Mouse (Mus musculus): ENCODE measurements around the gene Reep3.
"Not testable (repeated sequence)": the region's sequence is repeated elsewhere in the genome, so short reads cannot be mapped to it uniquely, and the experiment has no call there.

The Reep3 gene

DNA sequence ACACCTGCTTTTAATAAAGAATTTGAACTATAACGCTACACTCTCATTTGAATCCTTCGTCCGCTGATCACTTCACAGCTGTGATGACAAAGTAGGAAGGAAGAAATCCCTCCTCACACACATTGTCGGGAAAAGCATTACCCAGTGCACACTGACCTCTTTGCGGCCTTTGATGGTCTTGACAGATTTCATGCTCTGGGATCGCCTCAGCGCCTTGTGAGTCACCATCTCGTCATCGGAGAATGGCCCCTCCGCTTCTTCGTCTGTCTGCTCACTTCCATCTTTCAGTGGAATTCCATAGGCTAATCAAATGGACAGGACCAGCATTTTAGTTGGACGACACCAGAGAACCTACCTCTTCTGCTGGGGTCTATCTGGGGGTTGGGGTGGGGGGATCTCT, 82.0 kb downstream of the Reep3 start:
- Histone ChIP-seq H3K36me3 (ENCODE audit: control insufficient read depth, insufficient read depth, low read length, poor library complexity, severe bottlenecking) (peaks cover 4% of the 10 kb centered on the region), H3K27me3 (ENCODE audit: control insufficient read depth, insufficient read depth, low read length, poor library complexity, severe bottlenecking) (no peaks in the 10 kb centered on the region)
- DNase-seq (ENCODE audit: low read depth, low spot score): no peak

DNA sequence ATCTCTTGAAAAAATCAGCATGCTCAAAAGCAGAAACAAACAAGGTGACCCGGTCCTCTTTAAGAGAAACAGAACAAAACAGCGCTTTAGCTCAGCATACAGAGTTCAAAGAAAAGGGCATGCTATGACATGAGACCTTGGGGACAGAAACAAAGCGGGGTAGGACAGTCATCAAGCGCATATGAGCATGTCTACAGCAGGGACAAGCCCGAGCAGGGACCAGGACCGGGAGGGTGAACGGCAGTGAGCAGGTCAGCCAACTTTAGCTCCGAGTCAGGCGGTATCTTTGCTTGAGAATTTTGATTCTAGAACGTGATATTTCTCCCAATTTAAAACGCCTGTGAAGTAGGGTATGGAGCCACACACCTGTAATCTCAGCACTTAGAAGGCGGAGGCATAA, 86.2 kb downstream of the Reep3 start:
- no peaks in the 10 kb centered on the region for H3K27me3 ChIP-seq (ENCODE audit: control insufficient read depth, insufficient read depth, low read length, poor library complexity, severe bottlenecking)
- DNase-seq (ENCODE audit: low read depth, low spot score): no peak
- peaks cover 4% of the 10 kb centered on the region; the same call in 1 of the 2 replicates for H3K36me3 ChIP-seq (ENCODE audit: control insufficient read depth, insufficient read depth, low read length, poor library complexity, severe bottlenecking)

- Histone ChIP-seq H3K36me3 (ENCODE audit: control insufficient read depth, insufficient read depth, low read length, poor library complexity, severe bottlenecking) (no peaks in the 10 kb centered on the region), H3K27me3 (ENCODE audit: control insufficient read depth, insufficient read depth, low read length, poor library complexity, severe bottlenecking) (no peaks in the 10 kb centered on the region)
- DNase-seq (ENCODE audit: low read depth, low spot score): peak; percentile 32
Measured at GRCm38 (mm10) chr10:67004527-67005042, 92.2 kb downstream of the Reep3 start.

DNA sequence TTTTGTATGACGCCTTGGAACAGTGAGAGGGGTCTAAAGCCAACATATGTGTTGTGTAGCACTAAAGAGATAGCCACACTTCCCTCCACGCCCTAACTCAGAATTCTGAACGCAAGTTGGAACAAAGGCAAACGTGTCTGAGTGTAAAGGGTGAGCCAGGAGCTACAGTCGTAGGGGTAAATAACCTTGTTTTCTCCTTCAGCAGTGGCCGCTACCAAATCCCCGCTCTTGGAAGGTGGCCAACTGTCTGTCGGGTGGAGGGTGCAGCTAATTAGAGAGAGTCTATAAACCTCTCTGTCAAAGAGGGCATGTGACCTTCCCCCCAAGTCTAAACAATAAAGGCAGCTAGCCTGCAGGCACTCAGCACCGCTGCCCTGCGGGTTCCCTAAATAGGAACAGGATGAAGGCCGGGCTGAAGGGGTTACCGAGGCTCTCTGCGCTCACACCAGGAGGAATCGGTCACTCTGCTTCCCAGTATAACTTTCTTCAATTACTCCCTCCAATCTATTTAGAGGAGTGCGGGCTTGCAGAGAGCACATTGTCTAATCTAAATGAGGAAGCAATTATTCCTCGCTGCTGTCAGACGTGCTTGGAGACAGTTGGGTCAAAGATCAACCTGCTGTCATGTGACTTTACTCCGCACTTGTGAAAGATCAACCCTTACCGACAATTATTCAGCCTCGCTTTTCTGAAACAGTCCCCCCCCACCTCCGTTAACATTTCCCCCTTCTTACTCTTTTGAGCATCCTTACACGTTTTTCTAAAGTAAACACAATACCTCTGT, 92.8 kb downstream of the Reep3 start:
- DNase-seq (ENCODE audit: low read depth, low spot score): peak; percentile 67
- Histone ChIP-seq H3K27me3 (ENCODE audit: control insufficient read depth, insufficient read depth, low read length, poor library complexity, severe bottlenecking) (no peaks in the 10 kb centered on the region), H3K36me3 (ENCODE audit: control insufficient read depth, insufficient read depth, low read length, poor library complexity, severe bottlenecking) (no peaks in the 10 kb centered on the region)

DNA sequence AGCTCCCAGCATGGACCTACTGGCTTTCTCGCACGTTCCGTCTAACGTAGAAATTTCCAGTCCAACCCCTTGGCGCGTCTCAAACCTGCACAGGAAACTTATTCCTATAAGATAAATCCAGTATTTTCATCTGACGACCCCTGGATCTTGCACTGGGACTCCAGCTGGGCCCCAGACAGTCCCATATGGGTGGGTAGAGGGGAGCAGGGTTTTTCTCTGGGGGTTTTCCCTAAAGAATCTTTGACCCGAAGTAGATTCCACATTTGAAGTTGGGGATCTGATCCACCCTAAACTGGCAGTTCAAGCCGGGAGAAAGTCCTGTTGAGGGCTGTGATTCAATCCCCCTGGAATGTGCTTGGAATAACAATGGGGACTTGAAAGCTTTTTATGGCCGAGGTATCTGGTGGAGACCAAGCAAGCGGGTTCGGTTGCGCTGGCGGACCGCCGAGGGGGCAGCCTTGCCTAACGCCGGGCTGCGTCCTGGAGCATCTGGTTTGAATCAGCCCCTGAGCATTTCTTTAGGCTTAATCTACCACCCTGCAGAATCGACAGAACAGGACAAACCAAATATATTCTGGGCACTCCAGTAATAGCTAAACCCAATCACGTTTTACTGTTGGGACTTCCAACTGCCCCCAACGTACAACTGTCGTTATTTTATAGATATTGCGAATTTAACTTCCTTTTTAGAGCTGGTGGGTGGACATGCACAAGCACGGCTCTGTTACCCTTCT, 93.6 kb downstream of the Reep3 start:
- H3K27me3 ChIP-seq (ENCODE audit: control insufficient read depth, insufficient read depth, low read length, poor library complexity, severe bottlenecking): no peaks in the 10 kb centered on the region
- no peak for DNase-seq (ENCODE audit: low read depth, low spot score)
- H3K36me3 ChIP-seq (ENCODE audit: control insufficient read depth, insufficient read depth, low read length, poor library complexity, severe bottlenecking): no peaks in the 10 kb centered on the region

GRCm38 (mm10) chr10:67002207-67003008, 94.3 kb downstream of the Reep3 start:
- Histone ChIP-seq H3K27me3 (ENCODE audit: control insufficient read depth, insufficient read depth, low read length, poor library complexity, severe bottlenecking) (no peaks in the 10 kb centered on the region), H3K36me3 (ENCODE audit: control insufficient read depth, insufficient read depth, low read length, poor library complexity, severe bottlenecking) (no peaks in the 10 kb centered on the region)
- no peak for DNase-seq (ENCODE audit: low read depth, low spot score)

DNA sequence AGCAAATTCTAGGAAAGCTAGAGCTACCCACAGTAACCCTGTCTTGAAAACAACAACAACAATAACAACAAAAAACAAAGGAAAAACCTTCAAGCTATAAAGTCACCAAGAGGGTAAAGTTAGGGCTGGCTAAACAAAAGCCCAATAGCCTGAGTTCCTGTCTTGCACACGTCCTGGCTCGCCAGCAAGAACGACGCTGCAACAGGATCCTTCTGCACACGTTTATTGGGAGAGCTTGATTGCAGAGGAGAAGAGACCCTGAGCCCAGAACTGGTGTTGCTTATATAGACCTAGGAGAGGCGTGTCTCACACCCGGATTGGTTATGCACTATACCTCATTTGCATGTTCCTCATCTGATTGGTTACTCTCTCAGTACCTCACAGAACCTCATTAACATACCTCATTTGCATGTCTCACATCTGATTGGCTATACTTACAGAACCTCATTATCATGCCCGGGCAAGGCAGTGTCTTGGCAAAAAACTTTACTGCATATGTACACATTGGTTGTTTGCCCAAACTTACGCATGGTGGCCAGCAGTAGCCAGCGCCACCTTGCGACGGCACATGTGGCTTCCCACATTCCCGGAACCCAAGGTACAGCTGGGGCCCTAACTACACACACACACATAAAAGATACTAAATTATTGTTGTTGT, 95.7 kb downstream of the Reep3 start:
- H3K36me3 ChIP-seq (ENCODE audit: control insufficient read depth, insufficient read depth, low read length, poor library complexity, severe bottlenecking); H3K27me3 ChIP-seq (ENCODE audit: control insufficient read depth, insufficient read depth, low read length, poor library complexity, severe bottlenecking); DNase-seq (ENCODE audit: low read depth, low spot score): not testable (repeated sequence)

- H3K27me3 ChIP-seq (ENCODE audit: control insufficient read depth, insufficient read depth, low read length, poor library complexity, severe bottlenecking): no peaks in the 10 kb centered on the region
Measured at GRCm38 (mm10) chr10:67000136-67000535, 96.6 kb downstream of the Reep3 start.

DNA sequence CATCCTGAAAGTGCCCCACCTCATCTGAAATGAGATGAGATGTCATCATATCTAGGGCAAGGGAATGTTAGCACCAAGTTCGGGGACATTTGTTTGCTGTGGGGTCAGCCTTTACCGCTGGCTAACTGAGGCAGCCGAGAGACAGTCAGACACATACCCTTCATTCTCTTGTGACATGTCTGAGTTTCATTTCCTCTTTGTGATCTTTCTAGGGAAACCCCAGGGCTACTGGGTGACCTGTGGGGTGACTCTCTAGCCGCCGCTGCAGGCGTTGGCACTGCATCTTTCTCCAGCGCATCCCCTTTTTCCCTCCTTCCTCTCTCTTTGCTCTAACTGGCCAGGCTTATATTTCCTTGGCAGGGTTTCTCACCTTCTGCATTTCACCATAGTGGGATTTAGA, 98.0 kb downstream of the Reep3 start:
- no peaks in the 10 kb centered on the region for H3K27me3 ChIP-seq (ENCODE audit: control insufficient read depth, insufficient read depth, low read length, poor library complexity, severe bottlenecking)
- H3K36me3 ChIP-seq (ENCODE audit: control insufficient read depth, insufficient read depth, low read length, poor library complexity, severe bottlenecking): no peaks in the 10 kb centered on the region
- peak; percentile 85 for DNase-seq (ENCODE audit: low read depth, low spot score)

More at GRCm38 (mm10) chr10:67000136-67000535, 96.6 kb downstream of the Reep3 start:
- no peaks in the 10 kb centered on the region for H3K36me3 ChIP-seq (ENCODE audit: control insufficient read depth, insufficient read depth, low read length, poor library complexity, severe bottlenecking)
- DNase-seq (ENCODE audit: low read depth, low spot score): no peak

DNA sequence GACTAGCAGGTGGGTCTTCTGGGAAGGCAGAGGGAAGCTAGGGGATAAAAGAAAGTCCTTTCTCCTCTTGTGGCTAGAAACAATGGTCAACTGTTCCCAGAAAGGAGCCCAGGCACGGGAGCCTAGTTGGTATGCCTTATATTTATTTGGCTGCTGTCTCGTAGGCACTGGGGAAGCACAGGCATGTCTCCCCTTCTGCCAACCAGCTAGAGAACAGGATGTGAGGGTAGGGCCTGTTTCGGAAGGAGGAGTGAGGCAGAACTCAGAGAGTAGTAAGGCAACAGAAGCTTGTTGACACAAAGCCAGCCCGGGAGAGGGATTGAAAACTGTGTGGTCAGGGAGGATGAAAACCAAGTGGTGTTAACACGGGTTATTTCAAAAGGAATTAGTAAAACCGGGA, 101.6 kb downstream of the Reep3 start:
- DNase-seq (ENCODE audit: low read depth, low spot score): no peak
- Histone ChIP-seq H3K27me3 (ENCODE audit: control insufficient read depth, insufficient read depth, low read length, poor library complexity, severe bottlenecking) (no peaks in the 10 kb centered on the region), H3K36me3 (ENCODE audit: control insufficient read depth, insufficient read depth, low read length, poor library complexity, severe bottlenecking) (no peaks in the 10 kb centered on the region)

GRCm38 (mm10) chr10:66994469-66994868, 102.3 kb downstream of the Reep3 start:
- Histone ChIP-seq H3K27me3 (ENCODE audit: control insufficient read depth, insufficient read depth, low read length, poor library complexity, severe bottlenecking) (no peaks in the 10 kb centered on the region), H3K36me3 (ENCODE audit: control insufficient read depth, insufficient read depth, low read length, poor library complexity, severe bottlenecking) (no peaks in the 10 kb centered on the region)
- DNase-seq (ENCODE audit: low read depth, low spot score): no peak

DNA sequence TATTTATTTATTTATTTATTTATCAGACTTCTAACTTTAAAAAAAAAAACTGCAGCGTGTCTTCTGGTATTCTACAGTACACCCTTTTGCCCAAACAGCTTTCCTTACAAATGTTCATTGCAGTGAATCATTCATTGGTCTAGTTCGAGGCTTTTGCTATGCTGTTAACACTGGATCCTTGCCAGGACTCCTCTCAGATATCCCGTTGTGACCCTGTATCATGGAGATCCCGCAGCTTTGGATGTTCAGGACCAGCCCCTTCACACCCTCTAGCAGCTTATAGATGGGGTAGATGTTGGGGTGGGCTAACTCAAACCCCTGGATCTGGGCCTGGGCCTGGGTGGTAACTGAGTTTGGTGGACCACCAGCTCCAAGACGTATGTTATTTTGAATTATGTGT, 104.2 kb downstream of the Reep3 start:
- Histone ChIP-seq H3K36me3 (ENCODE audit: control insufficient read depth, insufficient read depth, low read length, poor library complexity, severe bottlenecking) (no peaks in the 10 kb centered on the region), H3K27me3 (ENCODE audit: control insufficient read depth, insufficient read depth, low read length, poor library complexity, severe bottlenecking) (no peaks in the 10 kb centered on the region)
- no peak for DNase-seq (ENCODE audit: low read depth, low spot score)

DNA sequence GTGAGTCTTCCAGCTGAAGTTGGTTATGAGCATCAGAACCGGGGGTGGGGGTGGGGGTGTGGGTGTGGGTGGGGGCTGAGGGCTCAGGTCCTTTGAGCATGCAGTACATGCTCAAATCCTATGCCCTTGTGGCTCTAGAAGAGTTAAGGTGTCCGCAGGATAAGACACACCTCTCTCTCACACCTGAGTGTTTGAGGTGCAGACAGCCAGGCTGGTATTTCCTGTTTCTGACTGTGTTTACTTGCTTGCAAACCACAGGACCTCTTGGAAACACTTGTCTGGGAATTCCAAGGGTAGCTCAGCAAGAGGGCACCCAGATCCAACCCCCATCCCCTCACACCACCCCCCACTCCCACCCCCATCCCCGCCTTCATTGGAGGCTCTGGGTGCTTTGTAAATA, 106.2 kb downstream of the Reep3 start:
- no peaks in the 10 kb centered on the region for H3K36me3 ChIP-seq (ENCODE audit: control insufficient read depth, insufficient read depth, low read length, poor library complexity, severe bottlenecking)
- no peak for DNase-seq (ENCODE audit: low read depth, low spot score)
- no peaks in the 10 kb centered on the region for H3K27me3 ChIP-seq (ENCODE audit: control insufficient read depth, insufficient read depth, low read length, poor library complexity, severe bottlenecking)

DNA sequence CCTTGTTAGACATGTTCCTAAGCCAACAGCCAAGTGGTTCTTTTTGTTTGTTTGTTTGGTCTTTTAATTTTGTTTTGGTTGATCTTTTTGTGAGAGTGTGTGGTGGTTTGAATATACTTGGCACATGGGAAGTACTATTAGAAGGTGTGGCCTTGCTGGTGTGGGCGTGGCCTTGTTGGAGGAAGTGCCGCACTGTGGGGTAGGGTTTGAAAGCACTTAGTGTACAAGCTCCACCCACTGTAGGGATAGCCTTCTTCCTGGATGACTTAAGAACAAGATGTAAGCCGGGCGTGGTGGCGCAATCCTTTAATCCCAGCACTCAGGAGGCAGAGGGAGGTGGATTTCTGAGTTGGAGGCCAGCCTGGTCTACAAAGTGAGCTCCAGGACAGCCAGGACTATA, 113.7 kb downstream of the Reep3 start:
- no peaks in the 10 kb centered on the region for H3K27me3 ChIP-seq (ENCODE audit: control insufficient read depth, insufficient read depth, low read length, poor library complexity, severe bottlenecking)
- DNase-seq (ENCODE audit: low read depth, low spot score): no peak
- H3K36me3 ChIP-seq (ENCODE audit: control insufficient read depth, insufficient read depth, low read length, poor library complexity, severe bottlenecking): no peaks in the 10 kb centered on the region

Data from splenic B cell, adult 2 months (primary cell).